Mouse (Mus musculus): ENCODE results near the gene Tm6sf2. TPM values are rescaled to one million over a fixed set of nuclear protein-coding genes. Genes with fewer than 3 reads are reported as not detected.
"Not testable (repeated sequence)": the region's sequence is repeated elsewhere in the genome, so short reads cannot be mapped to it uniquely, and the experiment has no call there.

Tm6sf2 gene
- 1 to 10 TPM; 3.0 to 3.4 TPM for total RNA-seq (2021)

- no peak for DNase-seq (ENCODE audit: low spot score in 2 of 2)
- intact Hi-C loops (cut with DNase I) = no loop called here
Observed at GRCm38 (mm10) chr8:70072441-70073069, at the start of gene Tm6sf2. Gene Tm6sf2, plus strand, starts transcription at chr8:70072924.

GRCm38 (mm10) chr8:70023596-70023995 lies 49.1 kb upstream of the Tm6sf2 start:
- intact Hi-C loops (cut with DNase I) = no loop called here
- DNase-seq (ENCODE audit: low spot score in 2 of 2) = peak in 1 of 2 experiments; percentile 24

GRCm38 (mm10) chr8:70026151-70026550 lies 46.6 kb upstream of the Tm6sf2 start:
- intact Hi-C loops (cut with DNase I) = no loop called here
- no peak for DNase-seq (ENCODE audit: low spot score in 2 of 2)

GRCm38 (mm10) chr8:70030255-70030654 lies 42.5 kb upstream of the Tm6sf2 start:
- intact Hi-C loops (cut with DNase I) = no loop called here
- DNase-seq (ENCODE audit: low spot score in 2 of 2) = no peak

- no peak for DNase-seq (ENCODE audit: low spot score in 2 of 2)
Observed at GRCm38 (mm10) chr8:70037994-70038393, 34.7 kb upstream of the Tm6sf2 start.

GRCm38 (mm10) chr8:70041885-70042546 lies 30.7 kb upstream of the Tm6sf2 start:
- intact Hi-C loops (cut with DNase I) = no loop called here
- DNase-seq (ENCODE audit: low spot score in 2 of 2) = no peak

More at GRCm38 (mm10) chr8:70037994-70038393, 34.7 kb upstream of the Tm6sf2 start:
- intact Hi-C loops (cut with DNase I) = no loop called here

- intact Hi-C loops (cut with DNase I) = no loop called here
- DNase-seq (ENCODE audit: low spot score in 2 of 2) = peak; percentile 97
Observed at GRCm38 (mm10) chr8:70042583-70043455, 29.9 kb upstream of the Tm6sf2 start, which contains the start of the genes Mau2 and Sugp1. Gene Mau2, minus strand, starts transcription at chr8:70042734. Gene Sugp1, plus strand, starts transcription at chr8:70042813.

- intact Hi-C loops (cut with DNase I) = no loop called here
- DNase-seq (ENCODE audit: low spot score in 2 of 2) = no peak
Observed at GRCm38 (mm10) chr8:70043996-70044395, 28.7 kb upstream of the Tm6sf2 start.

- intact Hi-C loops (cut with DNase I) = no loop called here
- no peak for DNase-seq (ENCODE audit: low spot score in 2 of 2)
Observed at GRCm38 (mm10) chr8:70049662-70050061, 23.1 kb upstream of the Tm6sf2 start.

- intact Hi-C loops (cut with DNase I); DNase-seq (ENCODE audit: low spot score in 2 of 2): not testable (repeated sequence)
Observed at GRCm38 (mm10) chr8:70050434-70050833, 22.3 kb upstream of the Tm6sf2 start.

- intact Hi-C loops (cut with DNase I) = no loop called here
- no peak for DNase-seq (ENCODE audit: low spot score in 2 of 2)
Observed at GRCm38 (mm10) chr8:70057721-70058120, 15.0 kb upstream of the Tm6sf2 start.

- intact Hi-C loops (cut with DNase I) = no loop called here
Observed at GRCm38 (mm10) chr8:70071836-70072440, 786 bp upstream of the Tm6sf2 start.

GRCm38 (mm10) chr8:70073120-70073519 lies 396 bp downstream of the Tm6sf2 start:
- DNase-seq (ENCODE audit: low spot score in 2 of 2) = no peak
- intact Hi-C loops (cut with DNase I) = no loop called here

More at GRCm38 (mm10) chr8:70071836-70072440, 786 bp upstream of the Tm6sf2 start:
- DNase-seq (ENCODE audit: low spot score in 2 of 2) = no peak

GRCm38 (mm10) chr8:70073682-70074081 lies 958 bp downstream of the Tm6sf2 start:
- no peak for DNase-seq (ENCODE audit: low spot score in 2 of 2)
- intact Hi-C loops (cut with DNase I) = no loop called here

GRCm38 (mm10) chr8:70081976-70082375 lies 9.3 kb downstream of the Tm6sf2 start:
- intact Hi-C loops (cut with DNase I) = no loop called here
- DNase-seq (ENCODE audit: low spot score in 2 of 2) = no peak

- intact Hi-C loops (cut with DNase I) = no loop called here
- peak; percentile 60 to 80 for DNase-seq (ENCODE audit: low spot score in 2 of 2)
Observed at GRCm38 (mm10) chr8:70083285-70083684, 10.6 kb downstream of the Tm6sf2 start, which contains the start of gene Hapln4. Gene Hapln4, plus strand, starts transcription at chr8:70083457.

GRCm38 (mm10) chr8:70084191-70085065 lies 11.7 kb downstream of the Tm6sf2 start:
- no peak for DNase-seq (ENCODE audit: low spot score in 2 of 2)
- intact Hi-C loops (cut with DNase I) = no loop called here

GRCm38 (mm10) chr8:70086151-70086550 lies 13.4 kb downstream of the Tm6sf2 start:
- intact Hi-C loops (cut with DNase I) = loop anchor here (2.0 kb wide), 1 partner anchor 37 kb away; no protein-coding TSS in a partner anchor
- no peak for DNase-seq (ENCODE audit: low spot score in 2 of 2)

- DNase-seq (ENCODE audit: low spot score in 2 of 2) = no peak
- intact Hi-C loops (cut with DNase I) = loop anchor here (1.0 to 2.0 kb wide), 2 partner anchors 36 to 79 kb away; no protein-coding TSS in a partner anchor
Observed at GRCm38 (mm10) chr8:70087237-70087636, 14.5 kb downstream of the Tm6sf2 start.
